Mouse (Mus musculus) kidney, embryonic 14.5 days (tissue): ENCODE data around the gene Pkib. TPM values are rescaled to one million over a fixed set of nuclear protein-coding genes. Genes with fewer than 3 reads are reported as not detected.

Source experiments
- ATAC-seq: fragments of 200-750 bp; cut with Nextera tagmentation; 2 replicates; pipeline ENCODE4 v1.8.0; 2017; ENCODE audit warnings: moderate number of reproducible peaks, mild to moderate bottlenecking, moderate TSS enrichment, moderate library complexity; ENCODE audit not compliant: low FRiP score, low TSS enrichment
- H3K27ac ChIP-seq: fragments of 300-500 bp; sonication (generic); 2 replicates; pipeline ENCODE4 v1.5.1; 2014; ENCODE audit warnings: low read depth, mild to moderate bottlenecking, low read length, moderate library complexity, mixed read lengths
- H3K27me3 ChIP-seq: fragments of 300-500 bp; sonication (generic); 2 replicates; pipeline ENCODE4 v1.6.1; 2014; ENCODE audit warnings: mild to moderate bottlenecking, low read length; ENCODE audit not compliant: control insufficient read depth, insufficient read depth
- H3K36me3 ChIP-seq: fragments of 300-500 bp; sonication (generic); 2 replicates; pipeline ENCODE4 v1.6.1; 2014; ENCODE audit warnings: low read length, mixed read lengths; ENCODE audit not compliant: control insufficient read depth, insufficient read depth
- H3K4me1 ChIP-seq: fragments of 300-500 bp; sonication (generic); 2 replicates; pipeline ENCODE4 v1.6.1; 2014; ENCODE audit warnings: low read length, mixed read lengths; ENCODE audit not compliant: control insufficient read depth, insufficient read depth
- H3K4me2 ChIP-seq: fragments of 300-500 bp; sonication (generic); replicated peaks from 2 replicates; pipeline ENCODE4 v1.6.1; 2014; ENCODE audit warnings: low read depth, mild to moderate bottlenecking, low read length
- H3K4me3 ChIP-seq: fragments of 300-500 bp; sonication (generic); 2 replicates; pipeline ENCODE4 v1.5.1; 2014; ENCODE audit warnings: mild to moderate bottlenecking, low read length
- H3K9ac ChIP-seq: fragments of 300-500 bp; sonication (generic); 2 replicates; pipeline ENCODE4 v1.6.1; 2014; ENCODE audit warnings: low read depth, mild to moderate bottlenecking, low read length, moderate library complexity
- H3K9me3 ChIP-seq: fragments of 300-500 bp; sonication (generic); 2 replicates; pipeline ENCODE4 v1.6.1; 2016; ENCODE audit warnings: low read length; ENCODE audit not compliant: control insufficient read depth
- WGBS: fragments of 180-500 bp; shearing (Covaris S2); extraction: QIAGEN DNeasy Blood & Tissue Kit; methylation state at CpG from one replicate; pipeline ENCODE4 v1.1.7; 2014; 5-methylcytosine and 5-hydroxymethylcytosine counted together
- polyA plus RNA-seq: library from polyadenylated mRNA; unstranded; fragments of >200 nt; fragmentation: Nextera tagmentation; extraction: Ambion mirVana; gene quantifications from 2 replicates; pipeline ENCODE4 v1.2.1, GENCODE M21; 2014

Gene Pkib
- polyA plus RNA-seq, 1 experiment from 2014 or later = 4.8 TPM

DNA sequence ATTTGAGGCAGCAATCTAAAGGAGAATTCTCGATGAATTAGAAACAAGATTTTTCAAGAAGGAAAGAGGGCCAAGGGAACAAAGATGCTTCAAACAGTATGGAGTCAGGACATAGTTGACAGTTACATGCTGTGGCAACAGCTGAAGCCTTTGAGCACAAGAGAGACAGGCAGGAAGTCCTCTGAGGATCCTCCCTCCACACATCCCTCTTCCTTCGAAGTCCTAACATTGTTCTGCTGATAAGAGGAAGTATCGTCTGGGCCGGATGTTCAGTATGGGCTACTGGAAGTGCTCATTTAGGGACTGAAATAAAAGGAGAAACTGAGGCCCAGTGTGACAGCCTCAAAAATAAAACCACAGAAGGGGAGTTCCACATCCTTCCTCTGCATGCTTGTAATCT, 5.2 kb downstream of the Pkib start:
- H3K9ac ChIP-seq = no peak overlapping the region
- H3K36me3 ChIP-seq = no peaks in the 10 kb centered on the region
- no peak overlapping the region for H3K4me2 ChIP-seq
- no peak for ATAC-seq
- no peak overlapping the region for H3K27ac ChIP-seq
- WGBS = 66% methylated on average over 4 of the region's 4 CpGs
- no peaks in the 10 kb centered on the region for H3K4me1 ChIP-seq
- no peak overlapping the region for H3K4me3 ChIP-seq
- peaks cover 11% of the 10 kb centered on the region for H3K27me3 ChIP-seq
- no peaks in the 10 kb centered on the region for H3K9me3 ChIP-seq

DNA sequence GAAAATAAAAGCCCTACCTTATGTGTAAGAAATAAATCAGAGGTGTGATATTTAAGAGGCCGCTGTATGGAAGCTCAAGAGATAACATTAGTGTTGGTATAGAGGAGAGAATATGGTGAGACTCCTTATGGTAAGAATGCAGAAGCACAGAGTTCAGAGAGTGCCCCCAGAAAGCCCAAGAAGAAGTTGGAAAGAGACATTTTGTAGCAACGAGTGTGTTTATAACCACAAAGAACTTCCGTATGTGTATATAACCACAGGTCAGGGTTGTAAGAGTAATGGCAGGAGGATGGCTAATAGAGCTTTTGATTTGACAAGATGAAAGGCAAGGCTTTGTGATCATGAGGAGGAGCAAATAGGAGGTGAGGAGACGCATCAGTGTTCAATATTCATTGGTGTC, 6.5 kb downstream of the Pkib start:
- no peak for ATAC-seq
- H3K4me3 ChIP-seq = no peak overlapping the region

DNA sequence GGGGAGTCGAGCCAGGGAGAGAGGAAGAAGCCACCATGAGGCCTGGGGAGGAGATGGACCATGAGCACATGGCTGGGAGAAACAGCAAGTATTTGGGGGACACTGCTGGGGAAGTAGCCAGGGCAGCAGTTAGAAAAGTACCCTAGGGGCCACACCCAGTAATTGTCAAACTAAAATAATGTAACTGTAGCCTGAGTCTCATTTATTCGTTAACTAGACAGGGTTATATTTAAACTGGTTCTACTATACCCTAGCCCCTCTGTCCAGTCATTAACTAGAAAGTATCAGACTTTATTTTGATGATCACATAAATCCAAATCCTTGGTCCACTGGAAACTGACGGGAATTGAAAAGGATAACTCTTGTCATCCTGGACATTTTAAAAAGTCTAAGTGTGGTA, 7.8 kb downstream of the Pkib start:
- H3K27me3 ChIP-seq = no peaks in the 10 kb centered on the region
- no peak for ATAC-seq
- no peaks in the 10 kb centered on the region for H3K36me3 ChIP-seq
- no peaks in the 10 kb centered on the region for H3K9me3 ChIP-seq
- H3K4me3 ChIP-seq = no peak overlapping the region
- no peak overlapping the region for H3K27ac ChIP-seq
- H3K4me1 ChIP-seq = no peaks in the 10 kb centered on the region
- H3K9ac ChIP-seq = no peak overlapping the region
- no peak overlapping the region for H3K4me2 ChIP-seq
- 68% methylated on average over 3 of the region's 3 CpGs for WGBS

More for the DNA sequence above, 6.5 kb downstream of the Pkib start:
- Histone ChIP-seq H3K4me2 (no peak overlapping the region), H3K4me1 (no peaks in the 10 kb centered on the region), H3K9me3 (no peaks in the 10 kb centered on the region), H3K27ac (no peak overlapping the region), H3K27me3 (0 out of 2 replicates have a peak, but pooled peaks cover under 1% of the 10 kb centered on the region), H3K9ac (no peak overlapping the region), H3K36me3 (no peaks in the 10 kb centered on the region)
- WGBS = 79% methylated on average over 4 of the region's 4 CpGs

DNA sequence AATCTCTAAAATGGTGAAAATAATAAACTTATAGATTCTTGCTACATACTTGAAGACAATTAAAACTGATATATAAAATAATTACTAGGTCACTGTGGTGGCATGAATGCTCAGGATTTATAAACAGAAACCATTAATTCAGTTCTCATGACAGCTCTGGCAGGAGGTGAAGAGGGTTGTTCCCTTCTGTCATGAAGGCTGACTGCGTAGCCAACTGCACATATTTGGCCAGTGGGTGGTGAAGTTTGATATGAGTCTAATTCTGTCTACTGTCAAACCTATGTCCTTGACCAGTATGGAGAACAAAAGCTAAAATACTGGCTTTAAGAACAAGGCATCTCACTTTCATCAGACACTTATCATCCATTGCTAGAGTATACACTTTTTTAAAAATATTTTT, 21.5 kb downstream of the Pkib start:
- H3K27ac ChIP-seq = no peak overlapping the region
- H3K27me3 ChIP-seq = no peaks in the 10 kb centered on the region
- no peak overlapping the region for H3K4me2 ChIP-seq
- no peak for ATAC-seq
- H3K4me3 ChIP-seq = no peak overlapping the region
- H3K4me1 ChIP-seq = no peaks in the 10 kb centered on the region
- no peaks in the 10 kb centered on the region for H3K9me3 ChIP-seq
- H3K9ac ChIP-seq = no peak overlapping the region
- H3K36me3 ChIP-seq = no peaks in the 10 kb centered on the region
- 91% methylated on average over 1 of the region's 1 CpGs for WGBS

DNA sequence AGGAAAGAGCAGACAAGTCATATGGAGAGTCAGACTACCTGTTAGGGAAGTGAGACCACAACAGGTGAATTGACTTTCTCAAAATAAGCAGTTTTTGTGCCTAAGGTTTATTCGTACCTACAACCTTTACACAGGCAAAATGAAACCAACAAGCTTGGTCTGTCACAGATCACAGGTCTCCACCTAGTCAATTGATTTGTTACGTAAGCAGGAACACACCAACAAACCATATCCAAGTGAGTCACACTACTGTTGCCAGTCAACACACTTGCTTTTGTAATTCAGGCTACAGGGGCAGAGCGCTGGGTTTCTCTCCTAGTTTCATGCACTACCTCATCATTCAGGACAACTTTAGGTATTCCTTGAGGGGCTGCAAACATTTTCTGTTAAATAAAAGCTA, 28.7 kb downstream of the Pkib start:
- WGBS = 88% methylated on average over 3 of the region's 3 CpGs
- no peak overlapping the region for H3K27ac ChIP-seq
- H3K9ac ChIP-seq = no peak overlapping the region
- no peak for ATAC-seq
- no peaks in the 10 kb centered on the region for H3K27me3 ChIP-seq
- no peak overlapping the region for H3K4me3 ChIP-seq
- no peaks in the 10 kb centered on the region for H3K9me3 ChIP-seq
- H3K36me3 ChIP-seq = no peaks in the 10 kb centered on the region
- H3K4me1 ChIP-seq = no peaks in the 10 kb centered on the region
- no peak overlapping the region for H3K4me2 ChIP-seq

DNA sequence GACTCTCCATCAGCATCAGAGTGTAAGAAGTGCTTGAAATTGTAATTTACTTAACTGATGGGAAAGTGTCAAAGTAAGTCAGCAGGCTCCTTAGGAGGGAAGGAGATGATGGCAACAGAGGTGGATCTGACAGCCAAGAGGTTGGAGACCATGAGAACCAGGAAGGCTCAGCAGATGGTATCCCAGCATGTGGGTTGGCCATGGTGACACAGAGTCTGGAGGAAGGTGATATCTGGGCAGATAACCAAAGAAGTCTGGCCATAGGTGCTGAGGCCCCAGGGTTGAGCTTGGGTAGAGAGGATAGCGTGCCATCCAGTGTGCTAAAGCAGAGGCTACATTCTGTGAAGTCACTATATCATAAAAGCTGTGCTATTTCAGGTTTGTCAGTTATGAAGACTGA, 32.0 kb downstream of the Pkib start:
- Histone ChIP-seq H3K27me3 (no peaks in the 10 kb centered on the region), H3K9me3 (no peaks in the 10 kb centered on the region), H3K9ac (no peak overlapping the region), H3K4me3 (no peak overlapping the region), H3K4me2 (no peak overlapping the region), H3K27ac (no peak overlapping the region), H3K36me3 (no peaks in the 10 kb centered on the region), H3K4me1 (no peaks in the 10 kb centered on the region)
- no peak for ATAC-seq
- 79% methylated on average over 1 of the region's 1 CpGs for WGBS

DNA sequence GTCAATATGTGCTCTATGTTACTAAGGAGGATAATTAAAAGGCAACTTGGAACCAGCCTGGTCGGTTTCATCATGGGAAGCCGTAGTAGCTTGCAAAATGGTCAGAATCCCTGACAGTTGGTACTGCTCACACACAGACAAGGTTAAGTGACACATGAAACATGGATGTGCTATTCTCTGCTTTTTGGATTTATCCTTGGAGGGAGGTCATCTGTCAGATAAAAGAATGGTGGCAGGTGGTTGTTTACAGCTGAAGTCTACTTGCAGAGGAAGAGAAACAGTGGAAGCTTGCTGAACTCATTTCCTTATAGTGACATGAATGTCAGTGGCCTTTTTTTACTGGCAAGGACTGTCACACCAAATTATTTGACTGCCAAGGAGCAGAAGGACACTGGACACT, 32.5 kb downstream of the Pkib start:
- H3K27ac ChIP-seq = no peak overlapping the region
- no peak for ATAC-seq
- no peaks in the 10 kb centered on the region for H3K27me3 ChIP-seq
- H3K9me3 ChIP-seq = no peaks in the 10 kb centered on the region
- no peak overlapping the region for H3K4me3 ChIP-seq
- no peaks in the 10 kb centered on the region for H3K36me3 ChIP-seq
- no peak overlapping the region for H3K9ac ChIP-seq
- H3K4me1 ChIP-seq = no peaks in the 10 kb centered on the region
- WGBS = 89% methylated on average over 2 of the region's 2 CpGs
- H3K4me2 ChIP-seq = no peak overlapping the region

DNA sequence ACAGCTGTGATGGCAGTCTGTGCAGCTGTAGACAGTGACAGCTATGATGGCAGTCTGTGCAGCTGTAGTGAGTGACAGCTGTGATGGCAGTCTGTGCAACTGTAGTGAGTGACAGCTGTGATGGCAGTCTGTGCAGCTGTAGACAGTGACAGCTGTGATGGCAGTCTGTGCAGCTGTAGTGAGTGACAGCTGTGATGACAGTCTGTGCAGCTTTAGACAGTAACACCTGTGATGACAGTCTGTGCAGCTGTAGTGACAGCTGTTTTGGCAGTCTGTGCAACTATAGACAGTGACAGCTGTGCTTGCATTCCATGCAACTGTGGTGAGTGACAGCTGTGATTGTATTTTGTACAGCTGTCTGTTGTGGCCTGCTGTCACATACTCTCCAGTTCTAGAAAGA, 44.0 kb downstream of the Pkib start:
- ATAC-seq = no peak
- no peak overlapping the region for H3K4me3 ChIP-seq
- no peaks in the 10 kb centered on the region for H3K27me3 ChIP-seq
- H3K27ac ChIP-seq = no peak overlapping the region
- H3K9ac ChIP-seq = no peak overlapping the region
- H3K36me3 ChIP-seq = no peaks in the 10 kb centered on the region
- no peaks in the 10 kb centered on the region for H3K9me3 ChIP-seq
- H3K4me1 ChIP-seq = no peaks in the 10 kb centered on the region
- H3K4me2 ChIP-seq = no peak overlapping the region

DNA sequence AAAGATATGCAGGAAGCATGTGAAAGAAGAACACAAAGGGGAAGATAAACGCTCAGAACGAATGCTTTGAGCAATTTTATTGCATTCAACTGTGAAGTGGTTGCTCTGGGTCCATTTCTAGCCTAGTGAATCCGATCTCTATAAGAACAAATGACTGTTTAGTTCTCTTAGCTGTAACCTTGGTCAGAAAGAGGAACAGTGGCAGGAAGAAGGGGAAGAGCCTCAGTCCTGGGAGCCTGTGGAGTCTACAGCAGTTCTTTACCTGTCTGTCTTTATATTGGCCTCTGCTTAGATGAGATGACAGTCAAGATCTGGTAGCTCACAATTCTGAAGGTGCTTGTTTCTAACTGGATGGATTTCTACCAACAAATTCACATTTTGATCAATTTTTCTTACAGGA, 56.2 kb downstream of the Pkib start:
- H3K9me3 ChIP-seq = no peaks in the 10 kb centered on the region
- no peaks in the 10 kb centered on the region for H3K36me3 ChIP-seq
- no peak overlapping the region for H3K4me2 ChIP-seq
- no peaks in the 10 kb centered on the region for H3K27me3 ChIP-seq
- H3K4me1 ChIP-seq = no peaks in the 10 kb centered on the region
- WGBS = 78% methylated on average over 3 of the region's 3 CpGs
- H3K4me3 ChIP-seq = no peak overlapping the region
- H3K27ac ChIP-seq = no peak overlapping the region
- no peak overlapping the region for H3K9ac ChIP-seq
- ATAC-seq = no peak

DNA sequence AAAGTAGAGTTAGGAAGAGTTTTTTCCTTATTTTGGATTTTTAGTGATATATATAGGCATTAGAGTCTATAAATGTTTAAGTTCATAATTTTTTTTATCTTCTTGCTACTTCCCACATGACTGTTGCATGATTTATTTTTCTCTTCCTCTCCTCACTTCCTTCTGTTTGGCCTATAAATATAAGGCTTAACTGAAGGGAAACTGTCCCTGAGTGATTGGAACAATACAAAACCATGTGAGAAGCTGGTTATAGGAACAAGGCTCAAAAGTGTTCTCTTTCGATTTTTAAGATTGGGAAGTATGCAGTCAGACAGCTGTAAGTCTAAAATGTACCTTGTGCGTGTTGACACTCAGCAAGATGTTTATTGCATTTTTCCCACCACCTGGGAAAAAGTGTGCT, 58.4 kb downstream of the Pkib start:
- no peaks in the 10 kb centered on the region for H3K9me3 ChIP-seq
- no peak overlapping the region for H3K4me3 ChIP-seq
- 75% methylated on average over 2 of the region's 2 CpGs for whole genome bisulfite sequencing
- H3K27ac ChIP-seq = no peak overlapping the region
- ATAC-seq = no peak
- no peaks in the 10 kb centered on the region for H3K4me1 ChIP-seq
- no peaks in the 10 kb centered on the region for H3K27me3 ChIP-seq
- H3K9ac ChIP-seq = no peak overlapping the region
- no peak overlapping the region for H3K4me2 ChIP-seq
- H3K36me3 ChIP-seq = no peaks in the 10 kb centered on the region
